ENCODE assay signal across 9 mouse cellular contexts in the genomic region with DNA sequence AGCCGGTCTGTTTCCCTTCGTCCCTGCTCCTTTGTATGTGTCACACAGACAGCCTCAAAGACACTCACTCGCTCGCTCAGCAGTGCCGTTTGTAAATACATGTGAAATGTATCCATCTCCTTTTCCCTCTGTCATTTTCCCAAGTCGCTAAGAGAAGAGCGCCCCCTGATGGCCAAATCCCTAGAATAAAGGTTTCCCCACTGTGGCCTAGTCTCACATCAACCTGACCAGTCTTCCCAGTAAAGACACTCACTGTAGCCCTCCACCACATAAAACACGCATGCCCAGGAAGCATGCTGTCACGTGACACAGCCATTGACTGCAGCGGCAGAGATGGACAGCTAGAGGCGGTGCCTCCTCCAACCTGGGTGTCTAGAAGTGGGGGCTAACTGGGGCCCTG. TPM values are rescaled to one million over a fixed set of nuclear protein-coding genes. Genes with fewer than 3 reads are reported as not detected.
DNase-seq lines count a peak whose midpoint lies in the region; ATAC-seq and TF ChIP-seq lines count a peak whose summit lies in the region.
"Had no signal": no experiment of that assay in that cellular context is flagged by ENCODE, and none has a peak within 500 bp of the region (broad histone marks: within the 10 kb centered on the region; RNA-seq: fewer than 3 reads in every experiment).

No protein-coding gene starts in this region.

- no peak overlapping the region for H3K9ac ChIP-seq in heart, embryonic 12.5 days
- no peak overlapping the region for H3K9ac ChIP-seq in forebrain, embryonic 14.5 days (ENCODE audit: low read length)
- H3K9ac ChIP-seq in limb, embryonic 11.5 days (ENCODE audit: low read length): no peak overlapping the region
- no peak overlapping the region for H3K9ac ChIP-seq in stomach, postnatal 0 days (ENCODE audit: low read length)
- H3K9ac ChIP-seq: hindbrain, embryonic 15.5 days had no signal

- H3K4me1 ChIP-seq in heart, embryonic 12.5 days (replicated peaks): peaks cover 6% of the 10 kb centered on the region
- H3K4me1 ChIP-seq in forebrain, embryonic 14.5 days (ENCODE audit: control insufficient read depth, insufficient read depth, low read length): peaks cover 3% of the 10 kb centered on the region; the same call in 1 of the 2 replicates
- H3K4me1 ChIP-seq in limb, embryonic 11.5 days (ENCODE audit: control insufficient read depth, insufficient read depth, low read length): no peaks in the 10 kb centered on the region
- no peaks in the 10 kb centered on the region for H3K4me1 ChIP-seq in stomach, postnatal 0 days (replicated peaks; ENCODE audit: control insufficient read depth, insufficient read depth)

- no peak overlapping the region for H3K4me3 ChIP-seq in heart, embryonic 12.5 days
- no peak overlapping the region for H3K4me3 ChIP-seq in forebrain, embryonic 14.5 days (ENCODE audit: low read depth, low read length)
- H3K4me3 ChIP-seq in limb, embryonic 11.5 days (ENCODE audit: low read depth, low read length): no peak overlapping the region
- H3K4me3 ChIP-seq in stomach, postnatal 0 days (ENCODE audit: low read depth, low read length): no peak overlapping the region
- H3K4me3 ChIP-seq: hindbrain, embryonic 15.5 days had no signal

- H3K27ac ChIP-seq in heart, embryonic 12.5 days (ENCODE audit: poor library complexity, severe bottlenecking): no peak overlapping the region
- H3K27ac ChIP-seq in forebrain, embryonic 14.5 days (ENCODE audit: low read depth, low read length): no peak overlapping the region
- H3K27ac ChIP-seq in limb, embryonic 11.5 days (replicated peaks; ENCODE audit: low read depth, low read length): no peak overlapping the region
- H3K27ac ChIP-seq in stomach, postnatal 0 days (replicated peaks): no peak overlapping the region
- H3K27ac ChIP-seq: hindbrain, embryonic 15.5 days had no signal

- TF ChIP-seq EP300 in stomach, postnatal 0 days (optimal IDR thresholded peaks at IDR 0.05): no peak

- peak; percentile 34; the same call in 1 of the 2 replicates for ATAC-seq in heart, embryonic 12.5 days (ENCODE audit: insufficient number of reproducible peaks, low FRiP score)
- ATAC-seq in forebrain, embryonic 14.5 days: no peak
- no peak for ATAC-seq in limb, embryonic 11.5 days (ENCODE audit: insufficient number of reproducible peaks, low FRiP score, low TSS enrichment, low read depth)
- no peak for ATAC-seq in stomach, postnatal 0 days (ENCODE audit: low FRiP score, low TSS enrichment)

- no peaks in the 10 kb centered on the region for H3K36me3 ChIP-seq in heart, embryonic 12.5 days
- H3K36me3 ChIP-seq in forebrain, embryonic 14.5 days (ENCODE audit: control insufficient read depth, insufficient read depth, low read length): no peaks in the 10 kb centered on the region
- no peaks in the 10 kb centered on the region for H3K36me3 ChIP-seq in limb, embryonic 11.5 days (ENCODE audit: control insufficient read depth, insufficient read depth, low read length)
- H3K36me3 ChIP-seq in stomach, postnatal 0 days (ENCODE audit: control insufficient read depth, insufficient read depth, low read length): no peaks in the 10 kb centered on the region
- H3K36me3 ChIP-seq: hindbrain, embryonic 15.5 days had no signal

- TF ChIP-seq CTCF in stomach, postnatal 0 days (IDR thresholded peaks at IDR 0.05; ENCODE audit: low read depth): peak; percentile 70

- no peaks in the 10 kb centered on the region for H3K27me3 ChIP-seq in heart, embryonic 12.5 days (replicated peaks)
- H3K27me3 ChIP-seq in forebrain, embryonic 14.5 days (replicated peaks; ENCODE audit: control insufficient read depth, insufficient read depth, low read length): no peaks in the 10 kb centered on the region
- no peaks in the 10 kb centered on the region for H3K27me3 ChIP-seq in limb, embryonic 11.5 days (ENCODE audit: control insufficient read depth, insufficient read depth, low read length)
- no peaks in the 10 kb centered on the region for H3K27me3 ChIP-seq in stomach, postnatal 0 days (ENCODE audit: control insufficient read depth, insufficient read depth, low read length)
- H3K27me3 ChIP-seq: hindbrain, embryonic 15.5 days had no signal

- DNase-seq in heart, adult 9 months (ENCODE audit: low spot score in 2 of 2): no peak
- DNase-seq in 416B (ENCODE audit: low read depth): peak; percentile 16
- DNase-seq in R1 (ENCODE audit: low read depth, low spot score): peak; percentile 92
- peak; percentile 52 for DNase-seq in forebrain, embryonic 14.5 days (ENCODE audit: low spot score)
- DNase-seq in limb, embryonic 11.5 days (ENCODE audit: low spot score): peak; percentile 71
- peak; percentile 40 for DNase-seq in stomach, postnatal 0 days (ENCODE audit: low spot score)
- DNase-seq in urinary bladder, adult 18-20 months (ENCODE audit: low spot score in 2 of 2): no peak

- H3K4me2 ChIP-seq in heart, embryonic 12.5 days: no peak overlapping the region
- no peak overlapping the region for H3K4me2 ChIP-seq in forebrain, embryonic 14.5 days (ENCODE audit: low read length)
- H3K4me2 ChIP-seq in limb, embryonic 11.5 days (ENCODE audit: low read depth, severe bottlenecking): no peak overlapping the region
- no peak overlapping the region for H3K4me2 ChIP-seq in stomach, postnatal 0 days (replicated peaks; ENCODE audit: low read depth)
- H3K4me2 ChIP-seq: hindbrain, embryonic 15.5 days had no signal

- H3K9me3 ChIP-seq in heart, embryonic 12.5 days (replicated peaks): no peaks in the 10 kb centered on the region
- no peaks in the 10 kb centered on the region for H3K9me3 ChIP-seq in forebrain, embryonic 14.5 days (replicated peaks; ENCODE audit: control insufficient read depth, low read length)
- no peaks in the 10 kb centered on the region for H3K9me3 ChIP-seq in limb, embryonic 11.5 days (ENCODE audit: control insufficient read depth, low read length)
- no peaks in the 10 kb centered on the region for H3K9me3 ChIP-seq in stomach, postnatal 0 days (ENCODE audit: control insufficient read depth, low read length)
- H3K9me3 ChIP-seq: hindbrain, embryonic 15.5 days had no signal

- WGBS in heart, embryonic 12.5 days: 37% methylated on average over 11 of the region's 11 CpGs
- 36% methylated on average over 11 of the region's 11 CpGs for WGBS in forebrain, embryonic 14.5 days
- 38% methylated on average over 11 of the region's 11 CpGs for WGBS in limb, embryonic 11.5 days
- 37% methylated on average over 11 of the region's 11 CpGs for WGBS in stomach, postnatal 0 days

RNA-seq across cellular contexts. Expression of gene Afap1, which starts 8.9 kb away (rescaled TPM):
- polyA plus RNA-seq in heart, embryonic 12.5 days (2016; fragmentation: Nextera tagmentation; extraction: Ambion mirVana): 30.5 and 33.1 TPM in 2 replicates
- polyA plus RNA-seq in forebrain, embryonic 14.5 days (2014; fragmentation: Nextera tagmentation; extraction: Ambion mirVana): 36.9 and 45.8 TPM in 2 replicates
- 13.7 and 15.8 TPM in 2 replicates for polyA plus RNA-seq in limb, embryonic 11.5 days (2014; fragmentation: Nextera tagmentation; extraction: Ambion mirVana)
- polyA plus RNA-seq in stomach, postnatal 0 days (2015; fragmentation: Nextera tagmentation; extraction: Ambion mirVana): 9.3 and 9.4 TPM in 2 replicates

Comparison
In these comparisons a context has a peak if more than half of its experiments do, and no peak if none do; other contexts are left out.
1. DNase-seq: peak in 416B (single experiment), R1 (single experiment), forebrain, embryonic 14.5 days (single experiment), limb, embryonic 11.5 days (single experiment) and stomach, postnatal 0 days (single experiment); none in heart, adult 9 months (0 of 2) and urinary bladder, adult 18-20 months (0 of 2).